Mouse (Mus musculus) kidney, adult 18-20 months (tissue): ENCODE measurements at regions not wholly inside any gene's neighbourhood (a gene's known extent, or its start where the extent isn't known, plus 50 kb on each side); places are given as distances from the start of the nearest gene placed in this dataset.

Experiments used
- DNase-seq: peaks from one replicate; pipeline ENCODE4 v3.0.0; 2021

DNA sequence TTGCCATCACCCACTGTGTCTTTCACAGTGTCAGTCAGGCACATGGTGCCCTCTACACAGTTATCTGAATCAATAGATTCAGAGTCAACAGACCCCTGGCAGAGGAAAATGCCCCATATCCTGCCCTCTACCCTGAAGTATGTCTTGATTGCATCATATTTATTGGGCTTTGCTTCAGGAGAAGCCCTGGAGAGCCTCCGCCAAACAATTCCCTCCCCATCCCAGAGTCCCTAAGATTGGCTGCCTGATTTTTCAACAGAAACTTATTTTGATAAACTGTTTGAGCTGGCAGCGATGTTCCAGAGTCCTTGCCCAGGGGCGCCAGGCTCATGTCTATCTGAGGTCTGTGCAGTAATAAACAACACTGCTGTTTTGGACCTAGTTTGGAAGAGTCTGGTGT is 117.2 kb upstream of the Dusp10 start:
- DNase-seq, result no peak

DNA sequence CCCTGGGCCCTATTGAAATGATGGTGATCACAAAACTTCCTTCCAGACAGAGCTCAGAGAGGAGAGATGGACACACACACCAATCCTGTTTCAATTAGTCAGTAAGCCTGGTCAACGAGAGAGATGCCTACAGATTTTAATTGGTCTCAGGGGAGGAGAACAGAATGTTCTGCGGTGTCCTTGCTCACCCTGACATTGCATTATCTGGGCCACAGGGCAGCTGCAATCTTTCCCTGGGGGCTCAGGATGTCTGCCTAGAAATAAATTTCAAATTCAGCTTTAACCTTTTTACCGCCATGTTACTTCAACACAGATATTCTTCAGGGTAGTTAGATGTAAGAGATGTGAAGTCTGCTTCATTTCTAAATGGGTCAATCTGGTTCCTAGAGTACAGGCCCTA is 115.0 kb upstream of the Dusp10 start:
- DNase-seq, result no peak

DNA sequence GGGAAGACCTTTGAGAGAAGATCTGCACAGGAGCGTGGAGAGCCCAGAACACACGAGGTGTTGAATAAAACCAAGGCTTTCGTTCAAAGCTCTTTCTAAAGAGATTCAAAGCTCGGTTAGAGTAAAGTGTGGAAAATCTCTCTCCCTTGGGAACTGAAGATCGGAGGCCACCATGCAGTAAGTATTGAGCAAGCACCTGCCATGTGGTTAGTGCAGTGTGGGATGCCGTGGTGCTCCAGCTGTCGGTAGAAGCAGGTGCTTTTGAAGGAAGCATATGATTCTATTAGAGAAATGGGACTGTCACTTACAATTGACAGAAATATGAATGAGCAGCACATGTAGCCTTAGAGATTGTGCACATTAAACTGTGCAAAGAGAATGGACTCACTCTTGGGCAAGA is 108.5 kb upstream of the Dusp10 start:
- DNase-seq, result no peak

DNA sequence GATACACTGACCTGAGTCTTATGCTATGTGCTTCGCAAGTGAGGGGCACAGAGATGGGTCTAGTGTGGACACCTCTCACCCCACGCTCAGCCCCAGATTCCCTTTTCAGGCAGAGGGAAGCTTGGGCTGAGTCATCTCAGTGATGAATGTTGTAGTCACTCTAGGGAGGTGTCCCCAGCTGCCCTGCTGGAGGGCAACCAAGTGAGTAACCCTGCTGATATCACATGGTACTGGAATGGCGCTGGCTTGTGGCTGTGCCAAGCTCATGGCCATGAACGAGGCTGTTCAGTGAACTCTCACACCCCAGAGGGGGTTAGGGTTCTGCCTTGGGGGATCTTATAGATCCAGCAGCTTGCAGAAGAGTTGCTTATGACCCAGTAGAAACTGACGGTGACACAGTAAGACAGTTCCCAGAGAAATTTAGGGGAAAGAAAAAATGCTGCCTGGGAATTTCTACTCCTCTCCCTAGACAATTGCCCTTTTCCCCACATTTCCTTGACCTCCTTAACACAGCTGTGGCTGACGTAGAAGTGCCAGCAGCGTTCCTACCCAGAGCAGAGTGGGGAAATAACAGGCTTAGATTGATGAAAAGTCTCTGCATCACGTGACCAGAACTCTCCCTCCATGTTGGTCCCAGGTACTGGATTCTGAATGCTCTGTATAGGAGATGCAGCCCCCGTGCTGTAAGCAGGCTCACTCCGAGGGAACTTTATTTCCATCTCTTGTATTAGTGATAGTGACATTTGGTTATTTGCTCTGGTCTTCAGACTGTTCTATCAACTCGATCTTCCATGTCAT is 107.6 kb upstream of the Dusp10 start:
- peak; percentile 4 for DNase-seq

GRCm38 (mm10) chr1:183917656-183918055 is 95.4 kb upstream of the Dusp10 start:
- no peak for DNase-seq

- DNase-seq, result no peak
These were observed 91.8 kb upstream of the Dusp10 start for GRCm38 (mm10) chr1:183921262-183921661.

GRCm38 (mm10) chr1:183928539-183928938 is 84.6 kb upstream of the Dusp10 start:
- no peak for DNase-seq

GRCm38 (mm10) chr1:183930363-183930982 is 82.6 kb upstream of the Dusp10 start:
- no peak for DNase-seq

DNA sequence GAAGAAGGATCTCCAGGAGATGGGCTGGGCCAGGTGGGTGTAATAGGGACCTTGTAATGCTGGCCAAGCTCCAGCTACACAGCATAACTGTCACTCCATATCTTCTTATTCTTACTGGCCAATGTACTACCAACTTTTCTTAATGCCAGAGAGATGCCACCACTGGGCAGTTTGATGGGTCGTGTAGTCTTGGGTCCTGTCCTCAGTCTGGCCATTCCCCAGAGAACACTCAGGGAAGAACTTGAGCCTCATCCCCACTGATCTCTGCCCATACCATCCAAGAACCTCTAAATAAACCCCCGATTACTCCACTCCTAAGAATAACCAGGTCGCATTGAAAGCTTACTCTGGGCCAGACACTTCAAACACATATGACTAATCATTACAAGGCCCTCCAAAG is 82.0 kb upstream of the Dusp10 start:
- no peak for DNase-seq

DNA sequence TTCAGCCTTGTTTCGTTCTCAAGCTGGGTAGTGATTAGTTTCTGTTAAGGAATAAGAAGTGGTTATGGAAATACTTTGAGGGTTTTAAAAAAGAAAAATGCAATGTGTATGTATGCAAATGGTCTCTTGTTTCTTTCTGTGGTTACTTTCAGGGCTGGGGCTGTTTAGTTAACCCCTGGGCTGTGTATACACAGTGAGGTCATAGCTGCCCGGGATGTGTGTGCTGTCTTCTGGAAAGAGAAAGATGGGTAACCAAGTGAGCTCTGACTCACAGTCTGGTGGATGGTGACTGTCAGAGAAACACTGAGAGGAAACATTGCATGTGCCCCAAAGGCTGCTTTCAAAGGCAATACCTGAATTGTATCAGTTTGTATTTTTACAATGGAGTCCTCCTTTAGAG is 79.3 kb upstream of the Dusp10 start:
- DNase-seq, result no peak

DNA sequence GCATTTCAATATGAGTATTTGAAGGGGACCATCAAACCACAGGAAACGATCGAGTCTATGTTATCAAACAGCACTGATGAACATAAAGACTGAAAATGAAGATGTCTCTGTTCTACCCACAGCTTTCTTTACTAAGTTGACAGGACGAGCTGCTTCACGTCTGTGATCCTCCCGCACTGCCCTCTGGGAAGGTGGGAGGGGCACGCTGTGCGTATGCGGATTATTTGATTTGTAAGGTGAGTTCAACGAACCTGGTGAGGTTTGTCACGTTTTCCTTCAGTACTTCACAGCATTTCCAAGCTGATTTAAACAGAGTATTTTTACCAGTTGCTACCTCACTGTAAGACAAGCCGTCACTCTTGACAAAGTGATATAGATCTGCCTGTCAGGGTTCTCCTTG is 75.9 kb upstream of the Dusp10 start:
- no peak for DNase-seq

GRCm38 (mm10) chr1:183938361-183938760 is 74.7 kb upstream of the Dusp10 start:
- no peak for DNase-seq

- DNase-seq, result no peak
These were observed 72.4 kb upstream of the Dusp10 start for GRCm38 (mm10) chr1:183940706-183941105.

GRCm38 (mm10) chr1:183946241-183946640 is 66.9 kb upstream of the Dusp10 start:
- DNase-seq, result no peak

DNA sequence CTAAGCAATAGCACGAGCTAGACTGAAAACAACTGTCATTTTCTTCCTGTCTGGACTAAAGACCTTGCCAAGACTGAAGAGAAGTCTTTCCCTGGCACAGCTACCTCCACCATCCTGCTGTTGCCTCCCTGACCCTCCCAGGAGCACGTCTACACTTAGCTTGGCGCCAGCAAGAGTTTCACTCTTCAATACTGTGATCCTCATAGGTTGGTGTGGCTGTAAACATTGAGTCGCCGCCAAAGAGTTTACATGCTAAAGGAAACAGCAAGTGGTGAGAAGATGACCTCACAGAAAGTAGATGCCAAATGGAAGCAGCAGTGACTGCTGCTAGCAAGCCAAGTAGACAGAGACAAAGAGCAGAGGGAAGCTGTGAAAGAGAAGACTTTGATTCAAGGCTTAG is 66.0 kb upstream of the Dusp10 start:
- no peak for DNase-seq

DNA sequence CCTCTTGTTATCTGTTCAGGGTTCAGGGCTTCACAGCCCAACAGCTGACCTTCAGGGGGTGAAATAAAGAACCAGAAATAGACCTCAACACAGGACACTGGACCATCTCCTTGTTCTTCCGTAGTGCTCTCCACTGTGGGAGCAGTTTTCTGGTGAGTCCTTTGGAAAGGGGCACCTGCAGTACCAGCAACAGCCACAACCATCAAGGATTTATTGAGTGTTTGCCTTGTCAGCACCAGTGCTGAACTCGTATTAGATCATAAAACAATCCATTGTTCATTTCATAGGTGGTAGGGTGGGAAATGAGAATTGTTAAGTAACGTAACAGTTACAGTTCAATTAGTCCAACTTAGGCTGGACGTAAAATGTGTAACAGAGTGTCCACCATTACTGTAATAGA is 63.9 kb upstream of the Dusp10 start:
- no peak for DNase-seq

DNA sequence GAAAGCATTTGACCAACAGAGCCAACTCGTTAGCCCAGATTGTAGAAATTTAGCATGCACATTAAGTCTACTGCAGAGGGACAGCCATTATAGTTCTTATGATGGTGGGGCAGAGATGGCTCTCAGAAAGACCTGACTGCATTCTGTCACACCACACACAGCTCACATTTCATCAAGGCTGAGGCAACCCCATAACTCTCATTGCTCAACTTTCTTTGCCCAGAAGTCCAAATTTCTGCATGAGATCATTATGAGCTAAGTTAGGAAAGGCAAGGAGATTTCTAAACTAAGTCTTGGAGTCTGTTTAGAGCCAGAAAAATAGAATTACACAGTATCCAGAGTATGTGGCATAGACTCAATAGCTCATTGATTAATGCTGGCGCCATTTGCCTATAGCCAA is 59.0 kb upstream of the Dusp10 start:
- DNase-seq, result no peak

DNA sequence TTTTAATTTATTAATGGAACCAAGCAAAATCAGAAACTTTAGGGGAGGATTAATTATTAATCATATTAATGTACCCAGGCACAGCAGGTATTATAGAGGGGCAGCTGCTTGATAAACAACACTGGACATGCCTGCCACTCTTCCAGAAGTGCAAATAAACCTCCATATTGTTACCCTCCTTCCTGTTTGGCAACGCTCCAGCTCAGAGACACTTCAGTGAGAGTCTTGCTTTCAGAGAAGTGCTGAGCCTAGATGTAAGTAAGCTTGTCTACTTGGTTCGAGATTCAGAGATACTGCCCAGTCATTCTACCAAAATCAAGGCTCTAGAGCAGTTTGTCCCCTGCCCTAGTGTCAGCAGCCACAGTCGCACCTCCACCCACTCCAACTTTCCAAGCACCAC is 56.7 kb upstream of the Dusp10 start:
- DNase-seq, result no peak

- DNase-seq, result no peak
These were observed 51.7 kb upstream of the Dusp10 start for GRCm38 (mm10) chr1:183961383-183961782.

GRCm38 (mm10) chr1:183962486-183962885 is 50.6 kb upstream of the Dusp10 start:
- no peak for DNase-seq

DNA sequence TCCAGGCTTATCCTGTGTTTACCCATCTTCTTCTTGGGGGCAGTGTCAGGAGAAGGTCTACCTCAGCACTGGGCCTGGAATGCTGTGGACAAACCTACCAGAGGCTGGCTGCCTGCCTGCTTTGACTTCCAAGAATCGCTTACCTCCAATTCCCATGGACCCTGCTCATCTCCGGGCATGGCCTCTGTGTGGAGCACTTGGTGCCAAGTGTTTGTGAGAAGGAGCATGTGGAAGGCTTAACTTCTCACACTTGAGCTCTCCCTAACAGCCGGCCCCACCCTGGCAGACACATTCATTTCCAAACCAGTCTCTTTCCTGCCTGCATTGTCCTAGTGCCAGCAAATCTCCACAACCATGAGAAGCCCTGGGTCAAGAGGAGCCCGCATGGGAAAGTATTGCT is 49.8 kb upstream of the Dusp10 start:
- no peak for DNase-seq
